Mouse (Mus musculus) neural tube, embryonic 14.5 days (tissue): ENCODE measurements around the gene Rmi1. TPM values are rescaled to one million over a fixed set of nuclear protein-coding genes. Genes with fewer than 3 reads are reported as not detected.
"Not testable (repeated sequence)": the region's sequence is repeated elsewhere in the genome, so short reads cannot be mapped to it uniquely, and the experiment has no call there.

Source experiments
- ATAC-seq: fragments of 200-750 bp; cut with Nextera tagmentation; 2 replicates; pipeline ENCODE4 v1.8.0; 2017; ENCODE audit warnings: low read depth, mild to moderate bottlenecking, moderate TSS enrichment, moderate library complexity
- H3K27ac ChIP-seq: fragments of 300-500 bp; sonication (generic); 2 replicates; pipeline ENCODE4 v1.5.1; 2014; ENCODE audit warnings: low read depth, mild to moderate bottlenecking, control low read depth, low read length, moderate library complexity, mixed read lengths
- H3K27me3 ChIP-seq: fragments of 300-500 bp; sonication (generic); 2 replicates; pipeline ENCODE4 v1.6.1; 2014; ENCODE audit warnings: low read length; ENCODE audit not compliant: control insufficient read depth, insufficient read depth
- H3K36me3 ChIP-seq: fragments of 300-500 bp; sonication (generic); 2 replicates; pipeline ENCODE4 v1.6.1; 2014; ENCODE audit warnings: low read length, mixed read lengths; ENCODE audit not compliant: control insufficient read depth, insufficient read depth
- H3K4me1 ChIP-seq: fragments of 300-500 bp; sonication (generic); 2 replicates; pipeline ENCODE4 v1.6.1; 2014; ENCODE audit warnings: low read length; ENCODE audit not compliant: control insufficient read depth, insufficient read depth
- H3K4me2 ChIP-seq: fragments of 300-500 bp; sonication (generic); 2 replicates; pipeline ENCODE4 v1.6.1; 2014; ENCODE audit warnings: mild to moderate bottlenecking, low read depth, low read length, control low read depth
- H3K4me3 ChIP-seq: fragments of 300-500 bp; sonication (generic); 2 replicates; pipeline ENCODE4 v1.5.1; 2014; ENCODE audit warnings: low read depth, low read length, control low read depth, mixed read lengths
- H3K9ac ChIP-seq: fragments of 300-500 bp; sonication (generic); replicated peaks from 2 replicates; pipeline ENCODE4 v1.6.1; 2014; ENCODE audit warnings: low read depth, mild to moderate bottlenecking, control low read depth, low read length, mixed read lengths
- H3K9me3 ChIP-seq: fragments of 300-500 bp; sonication (generic); 2 replicates; pipeline ENCODE4 v1.6.1; 2016; ENCODE audit warnings: low read length; ENCODE audit not compliant: control insufficient read depth
- WGBS: fragments of 180-500 bp; shearing (Covaris S2); extraction: QIAGEN DNeasy Blood & Tissue Kit; methylation state at CpG from one replicate; pipeline ENCODE4 v1.1.7; 2014; 5-methylcytosine and 5-hydroxymethylcytosine counted together
- polyA plus RNA-seq: library from polyadenylated mRNA; unstranded; fragments of >200 nt; fragmentation: Nextera tagmentation; extraction: Ambion mirVana; gene quantifications from 2 replicates; pipeline ENCODE4 v1.2.1, GENCODE M21; 2014

The Rmi1 gene
- 27.3 and 28.8 TPM in 2 replicates for polyA plus RNA-seq

DNA sequence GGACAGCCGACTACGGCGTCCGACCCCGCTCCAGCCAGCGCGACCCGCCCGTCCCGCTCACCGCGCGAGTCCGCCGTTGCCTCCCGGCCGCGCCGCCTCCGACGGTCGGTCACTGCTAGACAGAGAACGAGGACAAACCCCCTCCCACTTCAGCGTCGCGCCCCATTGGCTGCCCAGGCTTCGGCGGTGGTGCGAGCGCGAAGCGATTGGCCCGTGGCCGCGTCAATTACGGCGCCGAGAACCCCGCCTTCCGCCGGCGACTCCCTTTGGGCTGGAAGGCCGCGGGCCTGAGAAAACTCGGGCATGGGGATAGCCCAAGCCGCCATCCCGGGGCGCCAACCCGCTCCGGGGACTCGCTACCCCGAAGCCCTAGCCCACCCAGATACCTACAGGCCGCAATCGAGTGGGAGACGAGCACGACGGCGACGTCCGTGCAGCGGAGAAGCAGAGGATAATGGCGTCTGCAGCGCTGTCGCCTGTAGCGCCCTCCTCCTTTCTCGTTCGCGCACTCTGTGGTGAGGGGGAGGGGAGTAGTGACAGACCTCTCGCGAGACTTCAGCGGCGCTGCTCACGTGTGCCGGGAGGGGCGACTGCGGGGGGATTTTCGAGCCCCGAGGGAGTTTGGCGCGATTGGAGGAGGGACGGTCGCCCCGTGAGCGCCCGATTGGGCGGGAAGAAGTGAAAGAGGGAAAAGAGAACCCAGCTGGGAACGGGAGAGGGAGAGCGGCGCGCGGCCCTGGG is at the start of gene Rmi1:
Gene Rmi1 (plus strand): TSS at position 246 of the 741 bp plus-strand sequence.
- WGBS, result under 1% methylated on average over 80 of the region's 91 CpGs
- Histone ChIP-seq H3K27me3 (no peaks in the 10 kb centered on the region), H3K36me3 (peaks cover 21% of the 10 kb centered on the region), H3K4me1 (peaks cover 11% of the 10 kb centered on the region), H3K4me3 (peak within 1 kb of the TSS; percentile 100), H3K9me3 (no peaks in the 10 kb centered on the region), H3K27ac (peak within 1 kb of the TSS; percentile 100), H3K4me2 (peak within 1 kb of the TSS; percentile 95), H3K9ac (peak within 1 kb of the TSS; percentile 100)
- ATAC-seq, result peak; percentile 97

DNA sequence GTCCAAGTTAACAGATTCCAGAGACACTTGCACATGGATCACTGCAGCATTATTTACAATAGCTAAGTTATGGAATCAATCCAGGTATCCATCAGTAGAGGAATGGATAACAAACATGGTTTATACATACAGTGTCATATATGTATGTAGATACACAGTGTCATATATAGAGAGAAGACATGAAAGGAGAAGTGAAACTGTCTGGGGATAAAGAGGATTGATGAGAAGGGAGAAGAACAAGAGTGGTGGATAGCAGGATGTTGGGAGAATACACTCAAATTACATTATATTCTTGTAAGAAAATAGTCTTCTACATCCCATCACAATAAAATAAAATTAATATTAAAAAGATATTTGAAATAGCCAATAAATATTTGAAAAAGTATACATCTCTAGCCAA is 49.1 kb upstream of the Rmi1 start:
- H3K4me3 ChIP-seq, result no peak overlapping the region
- H3K27me3 ChIP-seq, result no peaks in the 10 kb centered on the region
- no peaks in the 10 kb centered on the region for H3K4me1 ChIP-seq
- no peak overlapping the region for H3K4me2 ChIP-seq
- no peak overlapping the region for H3K27ac ChIP-seq
- H3K36me3 ChIP-seq, result no peaks in the 10 kb centered on the region
- no peak overlapping the region for H3K9ac ChIP-seq
- no peaks in the 10 kb centered on the region for H3K9me3 ChIP-seq
- no peak for ATAC-seq

DNA sequence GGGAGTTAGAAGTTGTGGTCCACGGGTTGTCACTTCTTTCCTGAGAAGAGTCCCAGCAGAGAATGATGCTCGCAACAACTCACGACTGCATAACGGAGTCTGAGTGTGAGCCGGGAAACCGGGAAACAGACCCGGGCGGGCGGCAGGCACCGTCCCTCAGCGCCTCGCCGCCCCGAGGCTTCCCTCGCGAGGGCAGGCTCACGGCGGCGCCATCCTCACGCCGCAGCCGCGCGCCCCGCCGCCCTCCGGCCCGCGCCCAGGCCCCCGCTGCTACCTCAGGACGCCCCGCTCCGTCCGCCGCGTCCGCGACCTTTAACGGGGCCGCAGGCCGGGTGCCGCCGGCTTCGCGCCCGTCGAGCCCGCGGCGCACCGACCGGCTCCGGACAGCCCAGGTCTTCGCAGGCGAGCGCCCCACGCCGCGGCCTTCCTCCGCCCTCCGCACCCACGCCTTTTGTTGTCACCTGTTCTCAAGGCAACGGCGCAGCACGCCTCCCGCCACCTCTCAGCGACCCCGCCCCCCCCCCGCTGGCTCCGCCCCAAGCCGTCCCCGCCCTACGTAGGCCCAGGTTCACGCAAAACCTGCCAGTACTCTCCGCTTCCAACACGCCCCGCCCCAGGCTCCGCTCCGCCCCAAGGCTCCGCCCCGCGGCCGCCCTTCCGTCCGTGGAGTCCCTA is 43.3 kb upstream of the Rmi1 start, which contains the start of gene Kif27:
Gene Kif27 (minus strand): TSS at position 494 of the 675 bp plus-strand sequence.
- WGBS, result under 1% methylated on average over 50 of the region's 85 CpGs
- ATAC-seq, result peak; percentile 99
- no peaks in the 10 kb centered on the region for H3K4me1 ChIP-seq
- peak within 1 kb of the TSS; percentile 86 for H3K4me2 ChIP-seq
- H3K27ac ChIP-seq, result no peak within 1 kb of the TSS
- no peaks in the 10 kb centered on the region for H3K27me3 ChIP-seq
- H3K36me3 ChIP-seq, result no peaks in the 10 kb centered on the region
- no peaks in the 10 kb centered on the region for H3K9me3 ChIP-seq
- peak within 1 kb of the TSS; percentile 65 for H3K4me3 ChIP-seq
- H3K9ac ChIP-seq, result peak within 1 kb of the TSS; percentile 57

DNA sequence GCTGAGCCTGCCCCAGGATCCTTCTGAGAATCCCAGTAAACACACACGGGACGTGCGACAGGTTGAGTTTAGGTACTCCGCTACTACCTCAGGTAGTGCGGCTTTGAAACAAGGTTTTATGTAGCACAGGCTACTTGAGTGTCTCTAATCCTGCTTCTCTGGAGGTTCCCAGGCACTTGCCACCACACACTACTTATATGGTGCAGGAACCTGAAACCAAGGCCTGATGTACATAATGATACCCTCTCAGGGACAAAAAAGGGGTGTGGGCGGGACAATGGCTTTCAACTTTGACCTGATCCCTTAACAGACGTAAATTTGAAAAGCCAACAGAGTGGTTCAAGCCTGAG is 42.8 kb upstream of the Rmi1 start:
- Histone ChIP-seq H3K36me3 (no peaks in the 10 kb centered on the region), H3K27ac (no peak overlapping the region), H3K9me3 (no peaks in the 10 kb centered on the region), H3K4me2 (peak overlapping the region; percentile 86), H3K4me1 (no peaks in the 10 kb centered on the region), H3K27me3 (no peaks in the 10 kb centered on the region), H3K9ac (no peak overlapping the region), H3K4me3 (peak overlapping the region; percentile 65)
- 6% methylated on average over 7 of the region's 7 CpGs for WGBS
- ATAC-seq, result peak; percentile 75

DNA sequence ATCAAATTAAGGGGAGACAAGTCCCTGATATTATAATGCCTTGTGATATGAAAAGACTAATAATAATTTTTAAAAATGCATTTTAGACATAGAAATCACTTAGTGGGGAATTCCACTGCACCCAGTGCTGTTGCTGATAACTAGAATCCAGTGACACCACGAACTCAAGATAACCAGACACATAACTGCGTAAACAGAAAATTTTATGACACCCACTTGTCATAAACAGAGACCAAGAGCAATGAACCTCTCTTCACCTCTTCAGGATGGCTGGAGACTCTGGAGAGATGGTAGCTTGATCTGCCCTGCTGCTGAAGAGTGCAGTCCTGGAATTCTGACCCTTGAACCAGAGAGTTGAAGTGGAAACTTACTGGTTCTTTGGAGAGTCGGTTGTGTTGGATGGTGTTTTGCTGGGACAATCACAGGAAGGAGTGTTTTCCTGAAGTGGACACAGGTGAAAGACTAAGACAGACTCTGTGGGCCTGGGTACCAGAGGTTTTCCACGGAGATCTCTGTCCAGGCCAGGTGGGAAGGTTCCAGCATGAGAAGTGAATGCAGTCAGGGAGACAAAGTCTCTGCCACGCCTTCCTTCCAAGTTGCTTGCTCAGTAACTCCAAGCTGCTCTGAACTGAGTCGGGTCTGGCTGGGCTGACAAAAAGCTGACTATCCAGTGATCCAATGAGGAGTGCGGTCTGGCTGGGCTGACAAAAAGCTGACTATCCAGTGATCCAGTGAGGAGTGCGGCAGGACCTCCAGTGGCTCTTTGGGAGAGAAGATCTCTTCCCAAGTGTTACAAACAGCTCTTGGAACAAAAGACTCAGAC is 37.5 kb upstream of the Rmi1 start:
- Histone ChIP-seq H3K36me3 (no peaks in the 10 kb centered on the region), H3K27ac (no peak overlapping the region), H3K4me2 (no peak overlapping the region), H3K27me3 (no peaks in the 10 kb centered on the region), H3K9ac (no peak overlapping the region), H3K9me3 (no peaks in the 10 kb centered on the region), H3K4me3 (no peak overlapping the region), H3K4me1 (no peaks in the 10 kb centered on the region)
- no peak for ATAC-seq
- WGBS, result 86% methylated on average over 8 of the region's 8 CpGs

DNA sequence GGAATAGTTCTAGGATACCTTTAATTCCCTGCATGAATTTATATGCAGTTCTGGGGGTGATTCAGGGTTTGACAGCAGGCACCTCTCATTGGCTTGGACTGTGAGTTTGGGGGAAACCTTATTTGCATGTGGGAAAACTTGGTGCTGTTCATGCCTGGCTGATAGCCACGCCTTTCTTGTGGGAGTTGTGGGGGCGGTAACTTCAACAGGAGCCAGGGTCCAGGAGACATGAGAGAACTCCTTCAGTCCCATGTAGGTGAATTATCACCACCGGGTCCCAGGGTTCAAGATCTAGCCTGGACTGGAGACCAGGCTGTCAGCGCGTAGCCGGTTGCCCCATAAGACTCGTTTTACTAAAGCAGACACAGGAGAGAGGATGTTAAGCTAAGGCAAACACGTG is 36.9 kb upstream of the Rmi1 start:
- H3K9me3 ChIP-seq, H3K27me3 ChIP-seq, H3K4me3 ChIP-seq, H3K27ac ChIP-seq, H3K9ac ChIP-seq, H3K4me2 ChIP-seq, ATAC-seq, H3K36me3 ChIP-seq, H3K4me1 ChIP-seq: not testable (repeated sequence)
- WGBS, result 81% methylated on average over 8 of the region's 8 CpGs

DNA sequence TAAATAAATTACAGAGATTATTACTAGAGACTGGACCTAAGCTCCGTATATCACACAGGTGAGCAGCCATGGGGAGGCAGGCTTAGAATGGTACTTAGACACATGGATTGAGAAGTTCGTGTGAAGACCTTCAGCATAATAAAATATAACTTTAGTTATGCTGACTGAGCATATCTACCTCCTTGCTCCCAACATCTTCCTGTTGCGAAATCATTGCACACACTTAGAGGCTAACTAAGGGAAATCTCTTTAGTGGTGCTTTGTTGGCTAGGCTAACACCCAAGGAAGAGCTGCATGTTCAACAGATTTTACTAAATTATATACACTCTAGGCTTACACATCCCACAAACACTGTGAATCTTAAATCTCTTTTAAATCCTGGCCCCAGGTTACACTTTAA is 35.7 kb upstream of the Rmi1 start:
- 91% methylated on average over 3 of the region's 3 CpGs for WGBS

DNA sequence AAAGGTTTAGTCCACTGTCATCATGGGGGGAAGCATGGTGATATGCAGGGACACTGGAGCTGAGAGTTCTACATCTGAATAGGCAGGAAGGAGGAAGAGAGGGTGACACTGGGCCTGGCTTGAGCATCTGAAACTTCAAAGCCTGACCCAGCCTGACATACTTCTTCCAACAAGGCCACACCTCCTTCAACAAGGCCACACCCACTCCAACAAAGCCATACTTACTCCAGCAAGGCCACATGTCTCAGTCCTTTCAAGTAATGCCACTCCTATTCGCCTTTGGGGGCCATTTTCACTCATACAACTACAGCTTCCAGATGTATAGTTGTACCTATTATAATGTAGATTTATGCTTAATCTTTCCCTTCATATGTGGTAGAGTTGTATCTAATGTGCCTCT is 34.4 kb upstream of the Rmi1 start:
- Histone ChIP-seq H3K27ac (no peak overlapping the region), H3K9ac (no peak overlapping the region), H3K9me3 (no peaks in the 10 kb centered on the region), H3K4me3 (no peak overlapping the region), H3K4me2 (no peak overlapping the region), H3K27me3 (no peaks in the 10 kb centered on the region), H3K4me1 (no peaks in the 10 kb centered on the region), H3K36me3 (no peaks in the 10 kb centered on the region)
- no peak for ATAC-seq
- 79% methylated on average over 1 of the region's 1 CpGs for WGBS

More for the DNA sequence above, 35.7 kb upstream of the Rmi1 start:
- Histone ChIP-seq H3K27ac (no peak overlapping the region), H3K9ac (no peak overlapping the region), H3K9me3 (no peaks in the 10 kb centered on the region), H3K4me1 (no peaks in the 10 kb centered on the region), H3K4me2 (no peak overlapping the region), H3K36me3 (no peaks in the 10 kb centered on the region), H3K4me3 (no peak overlapping the region), H3K27me3 (no peaks in the 10 kb centered on the region)
- no peak for ATAC-seq

DNA sequence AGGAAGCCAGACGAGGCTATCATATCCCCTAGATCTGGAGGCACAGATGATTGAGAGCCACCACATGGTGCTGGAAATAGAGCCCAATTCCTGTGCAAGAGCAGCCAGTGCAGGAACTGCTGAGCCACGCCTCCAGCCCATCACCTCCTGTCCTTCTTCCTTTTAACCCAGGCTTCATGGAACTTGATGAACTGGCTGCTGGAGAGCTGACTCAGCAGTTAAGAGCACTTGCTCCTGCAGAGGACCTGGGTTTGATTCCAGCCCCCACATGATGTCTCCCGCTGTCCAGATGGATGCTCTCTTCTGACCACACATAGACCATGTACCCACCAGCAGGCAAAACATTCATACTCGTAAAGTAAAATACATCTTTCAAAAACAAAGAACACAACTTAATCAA is 33.2 kb upstream of the Rmi1 start:
- no peak overlapping the region for H3K27ac ChIP-seq
- H3K4me1 ChIP-seq, result no peaks in the 10 kb centered on the region
- no peak for ATAC-seq
- no peak overlapping the region for H3K4me3 ChIP-seq
- H3K27me3 ChIP-seq, result no peaks in the 10 kb centered on the region
- H3K4me2 ChIP-seq, result no peak overlapping the region
- no peaks in the 10 kb centered on the region for H3K9me3 ChIP-seq
- no peak overlapping the region for H3K9ac ChIP-seq
- WGBS, result 83% methylated on average over 4 of the region's 4 CpGs
- H3K36me3 ChIP-seq, result no peaks in the 10 kb centered on the region
